Mouse (Mus musculus): Measurements from ENCODE around the gene C87436. TPM values are rescaled to one million over a fixed set of nuclear protein-coding genes. Genes with fewer than 3 reads are reported as not detected.

C87436 gene
- 19.2 and 21.6 TPM in 2 replicates for polyA plus RNA-seq (2014; fragmentation: Nextera tagmentation; extraction: Ambion mirVana)

- under 1% methylated on average over 59 of the region's 59 CpGs for WGBS
- Histone ChIP-seq H3K4me1 (replicated peaks; ENCODE audit: control insufficient read depth, insufficient read depth, low read length) (peaks cover 9% of the 10 kb centered on the region), H3K9me3 (ENCODE audit: control insufficient read depth, low read length) (no peaks in the 10 kb centered on the region), H3K4me3 (replicated peaks; ENCODE audit: low read length) (peak within 1 kb of the TSS; percentile 74), H3K27me3 (ENCODE audit: control insufficient read depth, insufficient read depth, low read length) (no peaks in the 10 kb centered on the region), H3K36me3 (replicated peaks; ENCODE audit: control insufficient read depth, insufficient read depth) (peaks cover 37% of the 10 kb centered on the region), H3K27ac (peak within 1 kb of the TSS; percentile 88), H3K4me2 (replicated peaks) (peak within 1 kb of the TSS; percentile 80), H3K9ac (peak within 1 kb of the TSS; percentile 89)
- ATAC-seq (ENCODE audit: low FRiP score) (peak; percentile 95), DNase-seq (ENCODE audit: low spot score) (peak; percentile 96)
Measured at GRCm38 (mm10) chr6:86438272-86439118, at the start of gene C87436. Gene C87436 (plus strand): TSS chr6:86438374.

GRCm38 (mm10) chr6:86388461-86388860 lies 49.7 kb upstream of the C87436 start:
- WGBS: 82% methylated on average over 18 of the region's 18 CpGs

GRCm38 (mm10) chr6:86391326-86391725 lies 46.8 kb upstream of the C87436 start:
- Histone ChIP-seq H3K36me3 (replicated peaks; ENCODE audit: control insufficient read depth, insufficient read depth) (peaks cover 74% of the 10 kb centered on the region), H3K9ac (no peak overlapping the region)
- 95% methylated on average over 5 of the region's 5 CpGs for WGBS

More at GRCm38 (mm10) chr6:86388461-86388860, 49.7 kb upstream of the C87436 start:
- Histone ChIP-seq H3K9me3 (ENCODE audit: control insufficient read depth, low read length) (no peaks in the 10 kb centered on the region), H3K4me2 (replicated peaks) (no peak overlapping the region), H3K4me1 (replicated peaks; ENCODE audit: control insufficient read depth, insufficient read depth, low read length) (no peaks in the 10 kb centered on the region), H3K27ac (no peak overlapping the region), H3K36me3 (replicated peaks; ENCODE audit: control insufficient read depth, insufficient read depth) (peaks cover 83% of the 10 kb centered on the region), H3K27me3 (ENCODE audit: control insufficient read depth, insufficient read depth, low read length) (no peaks in the 10 kb centered on the region), H3K4me3 (replicated peaks; ENCODE audit: low read length) (no peak overlapping the region), H3K9ac (no peak overlapping the region)
- ATAC-seq (ENCODE audit: low FRiP score): no peak
- DNase-seq (ENCODE audit: low spot score): no peak

GRCm38 (mm10) chr6:86393187-86393586 lies 45.0 kb upstream of the C87436 start:
- Histone ChIP-seq H3K4me2 (replicated peaks) (no peak overlapping the region), H3K27ac (no peak overlapping the region), H3K27me3 (ENCODE audit: control insufficient read depth, insufficient read depth, low read length) (no peaks in the 10 kb centered on the region), H3K9ac (no peak overlapping the region), H3K4me3 (replicated peaks; ENCODE audit: low read length) (no peak overlapping the region), H3K36me3 (replicated peaks; ENCODE audit: control insufficient read depth, insufficient read depth) (peaks cover 55% of the 10 kb centered on the region), H3K4me1 (replicated peaks; ENCODE audit: control insufficient read depth, insufficient read depth, low read length) (peaks cover 24% of the 10 kb centered on the region), H3K9me3 (ENCODE audit: control insufficient read depth, low read length) (no peaks in the 10 kb centered on the region)
- no peak for DNase-seq (ENCODE audit: low spot score)
- ATAC-seq (ENCODE audit: low FRiP score): no peak
- WGBS: 96% methylated on average over 1 of the region's 1 CpGs

More at GRCm38 (mm10) chr6:86391326-86391725, 46.8 kb upstream of the C87436 start:
- no peaks in the 10 kb centered on the region for H3K9me3 ChIP-seq (ENCODE audit: control insufficient read depth, low read length)
- no peak for ATAC-seq (ENCODE audit: low FRiP score)
- no peak overlapping the region for H3K4me2 ChIP-seq (replicated peaks)
- H3K27ac ChIP-seq: no peak overlapping the region
- H3K4me1 ChIP-seq (replicated peaks; ENCODE audit: control insufficient read depth, insufficient read depth, low read length): peaks cover 17% of the 10 kb centered on the region
- H3K27me3 ChIP-seq (ENCODE audit: control insufficient read depth, insufficient read depth, low read length): no peaks in the 10 kb centered on the region
- DNase-seq (ENCODE audit: low spot score): no peak
- no peak overlapping the region for H3K4me3 ChIP-seq (replicated peaks; ENCODE audit: low read length)

- H3K27ac ChIP-seq: no peak overlapping the region
- no peaks in the 10 kb centered on the region for H3K27me3 ChIP-seq (ENCODE audit: control insufficient read depth, insufficient read depth, low read length)
- 94% methylated on average over 17 of the region's 17 CpGs for WGBS
- no peak overlapping the region for H3K4me3 ChIP-seq (replicated peaks; ENCODE audit: low read length)
- peaks cover 24% of the 10 kb centered on the region for H3K4me1 ChIP-seq (replicated peaks; ENCODE audit: control insufficient read depth, insufficient read depth, low read length)
- H3K9me3 ChIP-seq (ENCODE audit: control insufficient read depth, low read length): no peaks in the 10 kb centered on the region
- ATAC-seq (ENCODE audit: low FRiP score) (no peak), DNase-seq (ENCODE audit: low spot score) (no peak)
- no peak overlapping the region for H3K9ac ChIP-seq
- no peak overlapping the region for H3K4me2 ChIP-seq (replicated peaks)
- peaks cover 45% of the 10 kb centered on the region for H3K36me3 ChIP-seq (replicated peaks; ENCODE audit: control insufficient read depth, insufficient read depth)
Measured at GRCm38 (mm10) chr6:86394078-86394720, 44.0 kb upstream of the C87436 start.

- no peaks in the 10 kb centered on the region for H3K27me3 ChIP-seq (ENCODE audit: control insufficient read depth, insufficient read depth, low read length)
- no peak for ATAC-seq (ENCODE audit: low FRiP score)
- peak overlapping the region; percentile 95 for H3K9ac ChIP-seq
- peak overlapping the region; percentile 95 for H3K4me3 ChIP-seq (replicated peaks; ENCODE audit: low read length)
- H3K4me2 ChIP-seq (replicated peaks): peak overlapping the region; percentile 80
- no peak for DNase-seq (ENCODE audit: low spot score)
- no peak overlapping the region for H3K27ac ChIP-seq
- H3K9me3 ChIP-seq (ENCODE audit: control insufficient read depth, low read length): no peaks in the 10 kb centered on the region
- WGBS: 85% methylated on average over 9 of the region's 9 CpGs
- H3K36me3 ChIP-seq (replicated peaks; ENCODE audit: control insufficient read depth, insufficient read depth): peaks cover 37% of the 10 kb centered on the region
- peaks cover 24% of the 10 kb centered on the region for H3K4me1 ChIP-seq (replicated peaks; ENCODE audit: control insufficient read depth, insufficient read depth, low read length)
Measured at GRCm38 (mm10) chr6:86395021-86395420, 43.2 kb upstream of the C87436 start.

- Histone ChIP-seq H3K4me3 (replicated peaks; ENCODE audit: low read length) (peak overlapping the region; percentile 95), H3K27ac (peak overlapping the region; percentile 95), H3K4me2 (replicated peaks) (peak overlapping the region; percentile 80), H3K9me3 (ENCODE audit: control insufficient read depth, low read length) (no peaks in the 10 kb centered on the region), H3K27me3 (ENCODE audit: control insufficient read depth, insufficient read depth, low read length) (no peaks in the 10 kb centered on the region), H3K9ac (peak overlapping the region; percentile 95), H3K36me3 (replicated peaks; ENCODE audit: control insufficient read depth, insufficient read depth) (peaks cover 28% of the 10 kb centered on the region), H3K4me1 (replicated peaks; ENCODE audit: control insufficient read depth, insufficient read depth, low read length) (peaks cover 24% of the 10 kb centered on the region)
- DNase-seq (ENCODE audit: low spot score) (no peak), ATAC-seq (ENCODE audit: low FRiP score) (no peak)
- 24% methylated on average over 10 of the region's 10 CpGs for WGBS
Measured at GRCm38 (mm10) chr6:86395969-86396368, 42.2 kb upstream of the C87436 start.

GRCm38 (mm10) chr6:86396581-86397256 lies 41.5 kb upstream of the C87436 start, which contains the start of gene Pcyox1:
Gene Pcyox1 (minus strand): TSS chr6:86397154.
- DNase-seq (ENCODE audit: low spot score): peak; percentile 86
- Histone ChIP-seq H3K27ac (peak within 1 kb of the TSS; percentile 95), H3K4me3 (replicated peaks; ENCODE audit: low read length) (peak within 1 kb of the TSS; percentile 95), H3K27me3 (ENCODE audit: control insufficient read depth, insufficient read depth, low read length) (no peaks in the 10 kb centered on the region), H3K36me3 (replicated peaks; ENCODE audit: control insufficient read depth, insufficient read depth) (peaks cover 20% of the 10 kb centered on the region), H3K9me3 (ENCODE audit: control insufficient read depth, low read length) (no peaks in the 10 kb centered on the region), H3K9ac (peak within 1 kb of the TSS; percentile 95), H3K4me2 (replicated peaks) (peak within 1 kb of the TSS; percentile 80), H3K4me1 (replicated peaks; ENCODE audit: control insufficient read depth, insufficient read depth, low read length) (peaks cover 24% of the 10 kb centered on the region)
- under 1% methylated on average over 51 of the region's 51 CpGs for whole genome bisulfite sequencing
- ATAC-seq (ENCODE audit: low FRiP score): peak; percentile 93

Measured in hindbrain, embryonic 14.5 days (tissue).